ENCODE assay signal across 8 mouse cellular contexts in the genomic region with DNA sequence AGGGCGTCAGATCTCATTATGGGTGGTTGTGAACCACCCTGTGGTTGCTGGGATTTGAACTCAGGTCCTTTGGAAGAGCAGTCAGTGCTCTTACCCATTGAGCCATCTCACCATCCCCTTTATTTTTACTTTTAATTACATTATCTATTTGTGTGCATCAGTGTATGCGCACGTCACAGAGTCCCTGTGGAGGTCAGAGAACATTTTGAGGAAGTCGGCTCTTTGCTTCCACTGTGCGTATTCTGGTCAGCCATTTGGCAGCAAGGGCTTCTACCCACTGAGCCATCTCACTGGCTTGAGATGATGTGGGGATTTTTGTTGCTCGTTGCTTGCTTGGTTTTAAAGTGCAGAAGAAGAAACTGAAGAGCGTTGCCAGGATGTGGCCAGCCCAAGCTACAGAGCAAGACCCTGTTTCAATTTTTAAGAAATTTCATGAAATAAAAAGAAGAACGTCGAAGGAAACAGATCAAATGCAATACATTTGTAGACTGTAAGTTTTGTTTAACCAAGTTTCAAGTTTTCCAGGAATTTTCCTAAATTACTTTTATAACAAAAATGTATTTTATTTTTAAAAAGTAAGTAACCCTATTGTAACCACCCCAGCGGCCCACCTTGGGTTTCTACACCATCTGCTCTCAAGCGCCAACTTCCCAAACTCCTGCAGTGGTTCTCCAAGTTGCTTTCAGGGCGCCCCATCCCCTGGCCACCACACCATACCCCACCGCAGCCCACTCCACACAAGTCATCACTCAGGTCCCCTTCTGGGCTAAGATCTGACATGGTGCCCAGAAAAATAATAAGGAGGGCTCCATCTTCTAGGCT. TPM values are rescaled to one million over a fixed set of nuclear protein-coding genes. Genes with fewer than 3 reads are reported as not detected.
DNase-seq lines count a peak whose midpoint lies in the region; ATAC-seq and TF ChIP-seq lines count a peak whose summit lies in the region.

No protein-coding gene starts in this region.

- H3K4me3 ChIP-seq in kidney, embryonic 16.5 days (ENCODE audit: low read length), result peak overlapping the region; percentile 34
- H3K4me3 ChIP-seq in forebrain, embryonic 12.5 days (replicated peaks), result peak overlapping the region; percentile 17
- H3K4me3 ChIP-seq in liver, embryonic 12.5 days, result peak overlapping the region; percentile 12; the same call in 1 of the 2 replicates
- 0 out of 2 replicates have a peak overlapping the region, but pooled peaks have one; percentile 13 for H3K4me3 ChIP-seq in olfactory bulb, adult 2 months (ENCODE audit: insufficient read depth, low read depth, low read length)

- ATAC-seq in kidney, embryonic 16.5 days (ENCODE audit: low FRiP score, low TSS enrichment), result no peak
- peak; percentile 46 for ATAC-seq in forebrain, embryonic 12.5 days (ENCODE audit: low FRiP score)
- ATAC-seq in liver, embryonic 12.5 days, result no peak

- H3K9me3 ChIP-seq in kidney, embryonic 16.5 days (ENCODE audit: low read length), result no peaks in the 10 kb centered on the region
- H3K9me3 ChIP-seq in forebrain, embryonic 12.5 days, result no peaks in the 10 kb centered on the region
- H3K9me3 ChIP-seq in liver, embryonic 12.5 days (replicated peaks), result no peaks in the 10 kb centered on the region

- no peak for TF ChIP-seq POLR2A in olfactory bulb, adult 2 months (IDR thresholded peaks at IDR 0.05; ENCODE audit: insufficient read depth, low read depth, low read length)

- no peak for TF ChIP-seq CTCF in olfactory bulb, adult 2 months (IDR thresholded peaks at IDR 0.05; ENCODE audit: insufficient read depth, low read depth, low read length)

- H3K27ac ChIP-seq in kidney, embryonic 16.5 days (ENCODE audit: low read length), result no peak overlapping the region
- H3K27ac ChIP-seq in forebrain, embryonic 12.5 days, result no peak overlapping the region
- H3K27ac ChIP-seq in liver, embryonic 12.5 days, result no peak overlapping the region
- H3K27ac ChIP-seq in olfactory bulb, adult 2 months (ENCODE audit: insufficient read depth, low read depth, low read length), result no peak overlapping the region

- no peak for DNase-seq in kidney, postnatal 10 days
- DNase-seq in cerebellum, adult 9-10 months, result no peak
- no peak for DNase-seq in cerebellum, postnatal 36 days
- no peak for DNase-seq in layer of hippocampus, postnatal 36 days

- H3K9ac ChIP-seq in kidney, embryonic 16.5 days (replicated peaks; ENCODE audit: low read length), result peak overlapping the region; percentile 55
- H3K9ac ChIP-seq in forebrain, embryonic 12.5 days, result 0 out of 2 replicates have a peak overlapping the region, but pooled peaks have one; percentile 29
- no peak overlapping the region for H3K9ac ChIP-seq in liver, embryonic 12.5 days

- peaks cover 10% of the 10 kb centered on the region; the same call in 1 of the 2 replicates for H3K4me1 ChIP-seq in kidney, embryonic 16.5 days (ENCODE audit: insufficient read depth, low read length)
- peaks cover 13% of the 10 kb centered on the region for H3K4me1 ChIP-seq in forebrain, embryonic 12.5 days
- H3K4me1 ChIP-seq in liver, embryonic 12.5 days, result peaks cover 4% of the 10 kb centered on the region; the same call in 1 of the 2 replicates
- peaks cover 7% of the 10 kb centered on the region; the same call in 1 of the 2 replicates for H3K4me1 ChIP-seq in olfactory bulb, adult 2 months (ENCODE audit: control insufficient read depth, insufficient read depth, low read length)

- H3K27me3 ChIP-seq in kidney, embryonic 16.5 days (ENCODE audit: insufficient read depth, low read length), result peaks cover 3% of the 10 kb centered on the region; the same call in 1 of the 2 replicates
- peaks cover 23% of the 10 kb centered on the region for H3K27me3 ChIP-seq in forebrain, embryonic 12.5 days
- H3K27me3 ChIP-seq in liver, embryonic 12.5 days (replicated peaks), result peaks cover 48% of the 10 kb centered on the region

- 47% methylated on average over 13 of the region's 13 CpGs for WGBS in kidney, embryonic 16.5 days
- 45% methylated on average over 13 of the region's 13 CpGs for WGBS in forebrain, embryonic 12.5 days
- WGBS in liver, embryonic 12.5 days (ENCODE audit: insufficient replicate concordance), result 26% methylated on average over 13 of the region's 13 CpGs
- 49% methylated on average over 13 of the region's 13 CpGs for WGBS in olfactory bulb, adult 2 months

- H3K36me3 ChIP-seq in kidney, embryonic 16.5 days (ENCODE audit: insufficient read depth, low read length), result no peaks in the 10 kb centered on the region
- no peaks in the 10 kb centered on the region for H3K36me3 ChIP-seq in forebrain, embryonic 12.5 days (replicated peaks)
- H3K36me3 ChIP-seq in liver, embryonic 12.5 days, result no peaks in the 10 kb centered on the region

- H3K4me2 ChIP-seq in kidney, embryonic 16.5 days (replicated peaks; ENCODE audit: low read depth, low read length), result peak overlapping the region; percentile 52
- H3K4me2 ChIP-seq in forebrain, embryonic 12.5 days, result peak overlapping the region; percentile 53
- peak overlapping the region; percentile 49 for H3K4me2 ChIP-seq in liver, embryonic 12.5 days

RNA-seq across cellular contexts. Expression of a gene that starts 7.5 kb away (rescaled TPM):
- polyA plus RNA-seq in kidney, embryonic 16.5 days (2015; fragmentation: Nextera tagmentation; extraction: Ambion mirVana), result 0.10 and 0.17 TPM in 2 replicates
- not detected in 2 replicates for polyA plus RNA-seq in forebrain, embryonic 12.5 days (2016; fragmentation: Nextera tagmentation; extraction: Ambion mirVana)
- polyA plus RNA-seq in liver, embryonic 12.5 days (2016; fragmentation: Nextera tagmentation; extraction: Ambion mirVana), result 7.7 and 8.8 TPM in 2 replicates
- not detected in 2 replicates for polyA plus RNA-seq in olfactory bulb, adult 2 months (2012; ENCODE audit: insufficient read depth, insufficient read length, low replicate concordance, missing spikeins)
- total RNA-seq in layer of hippocampus, postnatal 36 days (2021), result not detected

RNA-seq across cellular contexts. Expression of a gene that starts 18.4 kb away (rescaled TPM):
- 42.7 and 43.1 TPM in 2 replicates for polyA plus RNA-seq in kidney, embryonic 16.5 days (2015; fragmentation: Nextera tagmentation; extraction: Ambion mirVana)
- 35.7 and 36.3 TPM in 2 replicates for polyA plus RNA-seq in forebrain, embryonic 12.5 days (2016; fragmentation: Nextera tagmentation; extraction: Ambion mirVana)
- 16.3 TPM in 2 replicates for polyA plus RNA-seq in liver, embryonic 12.5 days (2016; fragmentation: Nextera tagmentation; extraction: Ambion mirVana)
- polyA plus RNA-seq in olfactory bulb, adult 2 months (2012; ENCODE audit: insufficient read depth, insufficient read length, low replicate concordance, missing spikeins), result not detected in 2 replicates
- total RNA-seq in layer of hippocampus, postnatal 36 days (2021), result 10 to 100 TPM; 29.5 to 30.6 TPM

RNA-seq across cellular contexts. Expression of a gene that starts 30.2 kb away (rescaled TPM):
- not detected in 2 replicates for polyA plus RNA-seq in kidney, embryonic 16.5 days (2015; fragmentation: Nextera tagmentation; extraction: Ambion mirVana)
- polyA plus RNA-seq in forebrain, embryonic 12.5 days (2016; fragmentation: Nextera tagmentation; extraction: Ambion mirVana), result not detected in 2 replicates
- 0.32 TPM in 1 of 2 replicates, not detected in the other for polyA plus RNA-seq in liver, embryonic 12.5 days (2016; fragmentation: Nextera tagmentation; extraction: Ambion mirVana)
- not detected in 2 replicates for polyA plus RNA-seq in olfactory bulb, adult 2 months (2012; ENCODE audit: insufficient read depth, insufficient read length, low replicate concordance, missing spikeins)
- not detected for total RNA-seq in layer of hippocampus, postnatal 36 days (2021)

RNA-seq across cellular contexts. Expression of a gene that starts 36.7 kb away (rescaled TPM):
- polyA plus RNA-seq in kidney, embryonic 16.5 days (2015; fragmentation: Nextera tagmentation; extraction: Ambion mirVana), result not detected in 2 replicates
- not detected in 2 replicates for polyA plus RNA-seq in forebrain, embryonic 12.5 days (2016; fragmentation: Nextera tagmentation; extraction: Ambion mirVana)
- polyA plus RNA-seq in liver, embryonic 12.5 days (2016; fragmentation: Nextera tagmentation; extraction: Ambion mirVana), result not detected in 2 replicates
- polyA plus RNA-seq in olfactory bulb, adult 2 months (2012; ENCODE audit: insufficient read depth, insufficient read length, low replicate concordance, missing spikeins), result not detected in 2 replicates
- not detected for total RNA-seq in layer of hippocampus, postnatal 36 days (2021)

RNA-seq across cellular contexts. Expression of a gene that starts 47.3 kb away (rescaled TPM):
- 90.2 and 108 TPM in 2 replicates for polyA plus RNA-seq in kidney, embryonic 16.5 days (2015; fragmentation: Nextera tagmentation; extraction: Ambion mirVana)
- polyA plus RNA-seq in forebrain, embryonic 12.5 days (2016; fragmentation: Nextera tagmentation; extraction: Ambion mirVana), result 136 and 139 TPM in 2 replicates
- polyA plus RNA-seq in liver, embryonic 12.5 days (2016; fragmentation: Nextera tagmentation; extraction: Ambion mirVana), result 84.3 and 85.8 TPM in 2 replicates
- not detected in 2 replicates for polyA plus RNA-seq in olfactory bulb, adult 2 months (2012; ENCODE audit: insufficient read depth, insufficient read length, low replicate concordance, missing spikeins)
- total RNA-seq in layer of hippocampus, postnatal 36 days (2021), result 10 to 100 TPM; 59.4 to 60.8 TPM

Comparison
In these comparisons a context has a peak if more than half of its experiments do, and no peak if none do; other contexts are left out.
1. RNA of a gene that starts 18.4 kb away (polyA plus RNA-seq): 42.7 to 43.1 TPM in kidney, embryonic 16.5 days, 35.7 to 36.3 TPM in forebrain, embryonic 12.5 days and 16.3 TPM in liver, embryonic 12.5 days; not detected in olfactory bulb, adult 2 months; every median in the first group is over 10 times any median in the second.
2. Peak in every context shown above with its lines, with median percentiles within 50 percentile points of each other: H3K4me2 ChIP-seq and H3K4me3 ChIP-seq.